Mouse (Mus musculus): ENCODE measurements around the gene Rnf121.

DNA sequence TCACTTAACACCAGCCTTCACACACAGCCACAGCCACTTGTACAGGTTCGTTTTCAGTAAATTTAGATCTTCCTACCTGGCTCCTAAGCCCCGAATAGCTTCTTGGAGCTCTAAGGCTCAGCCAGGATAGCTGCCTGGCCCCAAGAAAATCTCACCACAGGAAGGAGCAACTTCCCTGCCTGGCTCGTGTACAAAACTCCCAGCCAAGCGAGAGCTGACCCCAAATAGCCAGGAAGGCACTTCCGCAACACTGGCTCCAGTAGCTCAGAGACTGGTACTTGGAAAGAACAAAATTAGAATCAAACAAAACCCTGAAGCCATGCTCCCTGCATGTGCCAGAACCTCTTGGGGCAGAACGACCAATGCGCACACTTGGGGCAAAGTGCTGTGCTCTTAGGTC is 47.2 kb downstream of the Rnf121 start:
- TF ChIP-seq CTCF (conservative IDR thresholded peaks at IDR 0.05 in 1 of 2, IDR thresholded peaks at IDR 0.05 in 1 of 2; ENCODE audit: low read depth in 2 of 2, low read length in 2 of 2) (no peak), MEF2A (IDR thresholded peaks at IDR 0.05; ENCODE audit: borderline replicate concordance, low read depth, low read length) (no peak)
